In genomic region chr11:69930967-69931537, GRCm38 (mm10) we compare ENCODE assay signal across 16 mouse cellular contexts. TPM values are rescaled to one million over a fixed set of nuclear protein-coding genes. Genes with fewer than 3 reads are reported as not detected.
DNase-seq lines count a peak whose midpoint lies in the region; ATAC-seq and TF ChIP-seq lines count a peak whose summit lies in the region.
"Had no signal": no experiment of that assay in that cellular context is flagged by ENCODE, and none has a peak within 500 bp of the region (broad histone marks: within the 10 kb centered on the region; RNA-seq: fewer than 3 reads in every experiment).

No protein-coding gene starts in this region.

- peaks cover 7% of the 10 kb centered on the region; the same call in 1 of the 2 replicates for H3K4me1 ChIP-seq in lung, postnatal 0 days (ENCODE audit: insufficient read depth, low read depth, low read length)
- H3K4me1 ChIP-seq in CH12.LX (ENCODE audit: control insufficient read depth in 1 of 2, insufficient read depth in 2 of 2): peaks cover 6 to 49% of the 10 kb centered on the region in 2 experiments

- H3K4me3 ChIP-seq in lung, postnatal 0 days (ENCODE audit: low read depth, low read length): no peak overlapping the region
- peak overlapping the region in 1 of 3 experiments; percentile 27 for H3K4me3 ChIP-seq in CH12.LX (replicated peaks in 1 of 3; ENCODE audit: low read depth in 2 of 3, low read length in 2 of 3, poor library complexity in 1 of 3)
- H3K4me3 ChIP-seq: left cerebral cortex, adult 2 months; myocyte had no signal

- no peak for TF ChIP-seq POLR2A in CH12.LX (IDR thresholded peaks at IDR 0.05; ENCODE audit: low read depth, low read length)

- 51% methylated on average over 3 of the region's 3 CpGs for WGBS in lung, postnatal 0 days

- dilution Hi-C loops in CH12.LX (cut with MboI; ENCODE audit: extremely low pct_ligation_motif_present, extremely low pct_unique_long_range_greater_than_20kb, low sequenced_read_pairs): no loop called here

- H3K9ac ChIP-seq in lung, postnatal 0 days (replicated peaks; ENCODE audit: low read depth): no peak overlapping the region
- no peak overlapping the region for H3K9ac ChIP-seq in CH12.LX (ENCODE audit: insufficient read depth, low read depth)

- peaks cover 5% of the 10 kb centered on the region; the same call in 1 of the 2 replicates for H3K27me3 ChIP-seq in lung, postnatal 0 days (replicated peaks; ENCODE audit: insufficient read depth, low read length)
- H3K27me3 ChIP-seq in CH12.LX (replicated peaks): peaks cover 19% of the 10 kb centered on the region

- TF ChIP-seq RAD21 in CH12.LX (IDR thresholded peaks at IDR 0.05; ENCODE audit: low read depth, low read length): no peak

- H3K9me3 ChIP-seq in lung, postnatal 0 days (ENCODE audit: low read length): no peaks in the 10 kb centered on the region
- H3K9me3 ChIP-seq in CH12.LX (replicated peaks; ENCODE audit: low read length): no peaks in the 10 kb centered on the region

- in situ Hi-C loops in CH12.LX (cut with MboI; ENCODE audit: low pct_ligation_motif_present, low pct_unique_long_range_greater_than_20kb, low sequenced_read_pairs): no loop called here

- peak; percentile 48 for DNase-seq in lung, postnatal 0 days (ENCODE audit: low spot score)
- no peak for DNase-seq in lung, postnatal 14 days
- DNase-seq in CH12.LX (ENCODE audit: extremely low read depth): peak; percentile 69
- no peak for DNase-seq in urinary bladder, postnatal 25 days (ENCODE audit: low spot score)
- no peak for DNase-seq in urinary bladder, postnatal 10 days (ENCODE audit: low spot score)
- DNase-seq: adrenal gland, adult 8-10 months; cerebellum, postnatal 14 days; heart, postnatal 14 days; kidney, adult 9 months; right cerebral cortex, postnatal 14 days had no signal

- H3K4me2 ChIP-seq in lung, postnatal 0 days (replicated peaks; ENCODE audit: low read depth, low read length): no peak overlapping the region
- H3K4me2 ChIP-seq in CH12.LX (ENCODE audit: insufficient read depth, low read depth, poor library complexity, severe bottlenecking): no peak overlapping the region

- TF ChIP-seq CTCF in lung, postnatal 0 days (IDR thresholded peaks at IDR 0.05): no peak
- no peak for TF ChIP-seq CTCF in CH12.LX (conservative IDR thresholded peaks at IDR 0.05 in 1 of 2, IDR thresholded peaks at IDR 0.05 in 1 of 2; ENCODE audit: low read depth in 2 of 2, low read length in 2 of 2)

- no peak for ATAC-seq in lung, postnatal 0 days
- peak; percentile 83 for ATAC-seq in common myeloid progenitor, adult 5-6 weeks (replicated peaks; ENCODE audit: low read depth, poor library complexity, severe bottlenecking)
- ATAC-seq in monocyte, adult 5-6 weeks (replicated peaks; ENCODE audit: insufficient number of reproducible peaks, low FRiP score, low TSS enrichment, poor library complexity, severe bottlenecking): peak; percentile 93
- no peak for ATAC-seq in megakaryocyte-erythroid progenitor cell, adult 5-6 weeks (replicated peaks; ENCODE audit: low FRiP score, low TSS enrichment, poor library complexity, severe bottlenecking)

- TF ChIP-seq EP300 in lung, postnatal 0 days (IDR thresholded peaks at IDR 0.05): no peak
- no peak for TF ChIP-seq EP300 in CH12.LX (IDR thresholded peaks at IDR 0.05; ENCODE audit: low read length)

- no peak overlapping the region for H3K27ac ChIP-seq in lung, postnatal 0 days (ENCODE audit: low read length)
- no peak overlapping the region for H3K27ac ChIP-seq in CH12.LX (ENCODE audit: insufficient read depth, low read depth)
- H3K27ac ChIP-seq: left cerebral cortex, adult 2 months; stomach, postnatal 0 days had no signal

- H3K36me3 ChIP-seq in lung, postnatal 0 days (ENCODE audit: insufficient read depth, low read length): no peaks in the 10 kb centered on the region
- H3K36me3 ChIP-seq in CH12.LX (replicated peaks in 1 of 2; ENCODE audit: control insufficient read depth in 1 of 2, insufficient read depth in 1 of 2, low read length in 1 of 2): no peaks in the 10 kb centered on the region

- no peaks in the 10 kb centered on the region for H3K79me2 ChIP-seq in CH12.LX (replicated peaks; ENCODE audit: control insufficient read depth, extremely low read depth, insufficient read depth, poor library complexity, severe bottlenecking)

TF ChIP-seq in CH12.LX, 34 proteins besides CTCF, POLR2A, EP300 and RAD21:
- TF ChIP-seq NRF1 (IDR thresholded peaks at IDR 0.05; ENCODE audit: low read depth, low read length) (no peak), KAT2A (IDR thresholded peaks at IDR 0.05; ENCODE audit: insufficient replicate concordance, low read length) (no peak), MAX (IDR thresholded peaks at IDR 0.05; ENCODE audit: low read length) (no peak)

RNA-seq across cellular contexts. Expression of gene Ybx2, which starts 4.5 kb away (rescaled TPM):
- polyA plus RNA-seq in lung, postnatal 0 days (2015; fragmentation: Nextera tagmentation; extraction: Ambion mirVana): 1.00 and 1.1 TPM in 2 replicates
- 0.25 TPM in 1 of 2 replicates, not detected in the other for total RNA-seq in CH12.LX (2012; rRNA removed)
- not detected in 2 replicates for total RNA-seq in CH12.LX (2014; rRNA removed)
- 0.39 TPM in 1 of 2 replicates, not detected in the other for polyA plus RNA-seq in CH12.LX (2012; ENCODE audit: insufficient read length, low read depth)
- not detected in 2 replicates for total RNA-seq in common myeloid progenitor, adult 5-6 weeks (2017)
- not detected in 3 replicates for total RNA-seq in monocyte, adult 5-6 weeks (2017)
- 2.2 TPM in 1 of 2 replicates, not detected in the other for total RNA-seq in megakaryocyte-erythroid progenitor cell, adult 5-6 weeks (2014; fragmentation: Nextera tagmentation)
- not detected in 2 replicates for total RNA-seq in megakaryocyte-erythroid progenitor cell, adult 5-6 weeks (2017)

RNA-seq across cellular contexts. Expression of gene Eif5a, which starts 9.3 kb away (rescaled TPM):
- polyA plus RNA-seq in lung, postnatal 0 days (2015; fragmentation: Nextera tagmentation; extraction: Ambion mirVana): 758 and 815 TPM in 2 replicates
- 1,419 and 1,651 TPM in 2 replicates for total RNA-seq in CH12.LX (2012; rRNA removed)
- 2,535 and 2,729 TPM in 2 replicates for total RNA-seq in CH12.LX (2014; rRNA removed)
- 3,314 and 3,421 TPM in 2 replicates for polyA plus RNA-seq in CH12.LX (2012; ENCODE audit: insufficient read length, low read depth)
- 854 and 864 TPM in 2 replicates for total RNA-seq in common myeloid progenitor, adult 5-6 weeks (2017)
- 255 to 299 TPM (median 276 TPM) in 3 replicates for total RNA-seq in monocyte, adult 5-6 weeks (2017)
- total RNA-seq in megakaryocyte-erythroid progenitor cell, adult 5-6 weeks (2014; fragmentation: Nextera tagmentation): 1,285 and 1,514 TPM in 2 replicates
- 1,032 and 1,474 TPM in 2 replicates for total RNA-seq in megakaryocyte-erythroid progenitor cell, adult 5-6 weeks (2017)

RNA-seq across cellular contexts. Expression of gene Slc2a4, which starts 16.9 kb away (rescaled TPM):
- 3.7 and 4.3 TPM in 2 replicates for polyA plus RNA-seq in lung, postnatal 0 days (2015; fragmentation: Nextera tagmentation; extraction: Ambion mirVana)
- total RNA-seq in CH12.LX (2012; rRNA removed): 2.2 and 2.6 TPM in 2 replicates
- 3.1 and 3.8 TPM in 2 replicates for total RNA-seq in CH12.LX (2014; rRNA removed)
- polyA plus RNA-seq in CH12.LX (2012; ENCODE audit: insufficient read length, low read depth): 2.3 and 2.4 TPM in 2 replicates
- 0.78 TPM in 1 of 2 replicates, not detected in the other for total RNA-seq in common myeloid progenitor, adult 5-6 weeks (2017)
- total RNA-seq in monocyte, adult 5-6 weeks (2017): not detected in 3 replicates
- 0.15 and 5.2 TPM in 2 replicates for total RNA-seq in megakaryocyte-erythroid progenitor cell, adult 5-6 weeks (2014; fragmentation: Nextera tagmentation)
- total RNA-seq in megakaryocyte-erythroid progenitor cell, adult 5-6 weeks (2017): 0.19 and 0.88 TPM in 2 replicates

RNA-seq across cellular contexts. Expression of gene Gps2, which starts 17.4 kb away (rescaled TPM):
- polyA plus RNA-seq in lung, postnatal 0 days (2015; fragmentation: Nextera tagmentation; extraction: Ambion mirVana): 53.0 and 59.1 TPM in 2 replicates
- 29.4 and 35.9 TPM in 2 replicates for total RNA-seq in CH12.LX (2012; rRNA removed)
- total RNA-seq in CH12.LX (2014; rRNA removed): 25.0 and 27.4 TPM in 2 replicates
- polyA plus RNA-seq in CH12.LX (2012; ENCODE audit: insufficient read length, low read depth): 69.2 and 73.6 TPM in 2 replicates
- 42.0 and 78.8 TPM in 2 replicates for total RNA-seq in common myeloid progenitor, adult 5-6 weeks (2017)
- 85.4 to 110 TPM (median 101 TPM) in 3 replicates for total RNA-seq in monocyte, adult 5-6 weeks (2017)
- 155 and 190 TPM in 2 replicates for total RNA-seq in megakaryocyte-erythroid progenitor cell, adult 5-6 weeks (2014; fragmentation: Nextera tagmentation)
- total RNA-seq in megakaryocyte-erythroid progenitor cell, adult 5-6 weeks (2017): 53.7 and 106 TPM in 2 replicates

RNA-seq across cellular contexts. Expression of gene Neurl4, which starts 30.2 kb away (rescaled TPM):
- 3.8 and 3.9 TPM in 2 replicates for polyA plus RNA-seq in lung, postnatal 0 days (2015; fragmentation: Nextera tagmentation; extraction: Ambion mirVana)
- total RNA-seq in CH12.LX (2012; rRNA removed) (51.0 and 56.1 TPM in 2 replicates), CH12.LX (2014; rRNA removed) (21.4 and 22.9 TPM in 2 replicates)
- 40.1 and 46.2 TPM in 2 replicates for polyA plus RNA-seq in CH12.LX (2012; ENCODE audit: insufficient read length, low read depth)
- 26.9 and 32.3 TPM in 2 replicates for total RNA-seq in common myeloid progenitor, adult 5-6 weeks (2017)
- total RNA-seq in monocyte, adult 5-6 weeks (2017): 16.1 to 57.8 TPM (median 24.6 TPM) in 3 replicates
- 31.7 and 51.2 TPM in 2 replicates for total RNA-seq in megakaryocyte-erythroid progenitor cell, adult 5-6 weeks (2014; fragmentation: Nextera tagmentation)
- total RNA-seq in megakaryocyte-erythroid progenitor cell, adult 5-6 weeks (2017): 27.9 and 64.3 TPM in 2 replicates

Comparison
In these comparisons a context has a peak if more than half of its experiments do, and no peak if none do; other contexts are left out.
1. DNase-seq: peak in lung, postnatal 0 days (single experiment) and CH12.LX (single experiment); none in lung, postnatal 14 days (single experiment), urinary bladder, postnatal 25 days (single experiment) and urinary bladder, postnatal 10 days (single experiment).
2. ATAC-seq: peak in common myeloid progenitor, adult 5-6 weeks (single experiment) and monocyte, adult 5-6 weeks (single experiment); none in lung, postnatal 0 days (single experiment) and megakaryocyte-erythroid progenitor cell, adult 5-6 weeks (single experiment).